Mouse (Mus musculus) liver, adult 2 months (tissue): ENCODE data around the gene Hspa12b. TPM values are rescaled to one million over a fixed set of nuclear protein-coding genes. Genes with fewer than 3 reads are reported as not detected.
"Not testable (repeated sequence)": the region's sequence is repeated elsewhere in the genome, so short reads cannot be mapped to it uniquely, and the experiment has no call there.

ENCODE experiments used
- DNase-seq: peaks from one replicate; pipeline ENCODE4 v3.0.0-alpha.2; 2011; ENCODE audit warnings: low read depth, low spot score; ENCODE audit errors: extremely low read depth
- H3K27ac ChIP-seq: fragments of 200-500 bp; replicated peaks from 2 replicates; pipeline ENCODE4 v1.5.1; 2012; ENCODE audit warnings: low read depth, mild to moderate bottlenecking, control low read depth, inconsistent platforms, low read length; ENCODE audit not compliant: insufficient read depth
- H3K27me3 ChIP-seq: fragments of 200-500 bp; 2 replicates; pipeline ENCODE4 v1.6.1; 2012; ENCODE audit warnings: mild to moderate bottlenecking, moderate library complexity, low read length, inconsistent platforms; ENCODE audit not compliant: control insufficient read depth, insufficient read depth
- H3K36me3 ChIP-seq: fragments of 200-500 bp; 2 replicates; pipeline ENCODE4 v1.6.1; 2012; ENCODE audit warnings: low read length, inconsistent platforms; ENCODE audit not compliant: control insufficient read depth, insufficient read depth
- H3K4me1 ChIP-seq: fragments of 200-500 bp; 2 replicates; pipeline ENCODE4 v1.6.1; 2011; ENCODE audit warnings: low read length; ENCODE audit not compliant: control insufficient read depth, insufficient read depth
- H3K4me3 ChIP-seq: fragments of 200-500 bp; 2 replicates; pipeline ENCODE4 v1.5.1; 2011; ENCODE audit warnings: low read depth, mild to moderate bottlenecking, control low read depth, low read length, moderate library complexity; ENCODE audit not compliant: insufficient read depth
- H3K79me2 ChIP-seq: fragments of 200-500 bp; 2 replicates; pipeline ENCODE4 v1.6.1; 2012; ENCODE audit warnings: inconsistent platforms, mild to moderate bottlenecking, low read length, moderate library complexity; ENCODE audit not compliant: control insufficient read depth, insufficient read depth
- H3K9ac ChIP-seq: fragments of 200-500 bp; 2 replicates; pipeline ENCODE4 v1.6.1; 2012; ENCODE audit warnings: low read depth, mild to moderate bottlenecking, control low read depth, inconsistent platforms, low read length
- CTCF ChIP-seq: fragments of 200-500 bp; IDR thresholded peaks from 2 replicates; pipeline ENCODE4 v1.5.1; 2011; ENCODE audit warnings: low read depth, low read length, control low read depth
- POLR2A ChIP-seq: fragments of 200-500 bp; IDR thresholded peaks from 2 replicates; pipeline ENCODE4 v1.6.1; 2011; ENCODE audit warnings: low read length, control low read depth; ENCODE audit not compliant: insufficient read depth; ENCODE audit errors: extremely low read depth
- WGBS: fragments of 180-500 bp; shearing (Covaris S2); methylation state at CpG from one replicate; pipeline ENCODE4 v1.1.7; 2018; 5-methylcytosine and 5-hydroxymethylcytosine counted together
- polyA plus RNA-seq: library from polyadenylated mRNA; depleted of rRNA; stranded (reverse); fragments of >200 nt; gene quantifications from 2 replicates; pipeline ENCODE4 v1.2.3, GENCODE M21; 2012
- total RNA-seq: library from RNA; depleted of rRNA; stranded (reverse); fragments of >200 nt; gene quantifications from 2 replicates; pipeline ENCODE4 v1.2.3, GENCODE M21; 2014

Gene Hspa12b
- total and polyA plus RNA-seq, 2 experiments, result 1.0 to 1.1 TPM

- no peak overlapping the region for H3K27ac ChIP-seq
- no peak overlapping the region for H3K9ac ChIP-seq
- H3K4me1 ChIP-seq, result no peaks in the 10 kb centered on the region
- DNase-seq, result no peak
- no peaks in the 10 kb centered on the region for H3K36me3 ChIP-seq
- 95% methylated on average over 4 of the region's 4 CpGs for WGBS
- H3K27me3 ChIP-seq, result no peaks in the 10 kb centered on the region
- no peak for TF ChIP-seq CTCF
- no peak for TF ChIP-seq POLR2A
- H3K4me3 ChIP-seq, result no peak overlapping the region
- H3K79me2 ChIP-seq, result no peaks in the 10 kb centered on the region
Observed at GRCm38 (mm10) chr2:131104021-131104420, 23.1 kb upstream of the Hspa12b start.

- 78% methylated on average over 4 of the region's 4 CpGs for WGBS
- not testable (repeated sequence) for H3K27me3 ChIP-seq, H3K4me3 ChIP-seq, H3K4me1 ChIP-seq, DNase-seq, H3K36me3 ChIP-seq, H3K27ac ChIP-seq, H3K9ac ChIP-seq, H3K79me2 ChIP-seq
Observed at GRCm38 (mm10) chr2:131105061-131105460, 22.0 kb upstream of the Hspa12b start.

- no peak for DNase-seq
- H3K4me3 ChIP-seq, result no peak overlapping the region
- no peak overlapping the region for H3K27ac ChIP-seq
- H3K27me3 ChIP-seq, result no peaks in the 10 kb centered on the region
- TF ChIP-seq CTCF, result no peak
- TF ChIP-seq POLR2A, result no peak
- H3K9ac ChIP-seq, result no peak overlapping the region
- H3K79me2 ChIP-seq, result no peaks in the 10 kb centered on the region
- WGBS, result 85% methylated on average over 5 of the region's 5 CpGs
- no peaks in the 10 kb centered on the region for H3K4me1 ChIP-seq
- no peaks in the 10 kb centered on the region for H3K36me3 ChIP-seq
Observed at GRCm38 (mm10) chr2:131105989-131106388, 21.1 kb upstream of the Hspa12b start.

- Histone ChIP-seq H3K27ac (no peak overlapping the region), H3K36me3 (no peaks in the 10 kb centered on the region), H3K27me3 (no peaks in the 10 kb centered on the region), H3K4me1 (no peaks in the 10 kb centered on the region), H3K4me3 (no peak overlapping the region), H3K9ac (no peak overlapping the region), H3K79me2 (no peaks in the 10 kb centered on the region)
- WGBS, result 83% methylated on average over 2 of the region's 2 CpGs
- DNase-seq, result no peak
- TF ChIP-seq CTCF, result no peak
- no peak for TF ChIP-seq POLR2A
Observed at GRCm38 (mm10) chr2:131118968-131119574, 8.0 kb upstream of the Hspa12b start.

GRCm38 (mm10) chr2:131124166-131124565 lies 2.9 kb upstream of the Hspa12b start:
- TF ChIP-seq CTCF (no peak), POLR2A (no peak)
- DNase-seq, result no peak
- Histone ChIP-seq H3K36me3 (no peaks in the 10 kb centered on the region), H3K4me3 (no peak overlapping the region), H3K27me3 (no peaks in the 10 kb centered on the region; the same call in 1 of the 2 replicates), H3K27ac (no peak overlapping the region), H3K9ac (no peak overlapping the region), H3K4me1 (no peaks in the 10 kb centered on the region), H3K79me2 (no peaks in the 10 kb centered on the region)
- WGBS, result 70% methylated on average over 3 of the region's 3 CpGs

- no peaks in the 10 kb centered on the region for H3K79me2 ChIP-seq
- no peaks in the 10 kb centered on the region for H3K36me3 ChIP-seq
- no peaks in the 10 kb centered on the region for H3K4me1 ChIP-seq
- TF ChIP-seq POLR2A (no peak), CTCF (no peak)
- no peak for DNase-seq
- no peak overlapping the region for H3K4me3 ChIP-seq
- no peak overlapping the region for H3K27ac ChIP-seq
- H3K9ac ChIP-seq, result no peak overlapping the region
- WGBS, result 93% methylated on average over 9 of the region's 9 CpGs
- H3K27me3 ChIP-seq, result no peaks in the 10 kb centered on the region; the same call in 1 of the 2 replicates
Observed at GRCm38 (mm10) chr2:131125157-131125963, 1.7 kb upstream of the Hspa12b start.
